Mouse (Mus musculus) gastrocnemius, postnatal 4 days (tissue): Measurements from ENCODE around the gene Gm45261. TPM values are rescaled to one million over a fixed set of nuclear protein-coding genes. Genes with fewer than 3 reads are reported as not detected.

ENCODE experiments used
- DNase-seq, 2 experiments: peaks; one replicate each; pipeline ENCODE4 v3.0.0; 2021 to 2022; ENCODE audit warnings: low spot score in 2 of 2, mixed read lengths in 2 of 2
- long read RNA-seq, 2 experiments: library from polyadenylated mRNA; stranded (forward); transcript quantifications; one replicate each; pipeline ENCODE4 v2.0.0; 2021
- total RNA-seq, 2 experiments: library from RNA; stranded (reverse); gene quantifications; 2 replicates each; pipeline ENCODE4 v1.2.3; 2021

Gene Gm45261
- not detected for total RNA-seq
- long read RNA-seq, experiment 1: 0 reads
- long read RNA-seq, experiment 2: 0 reads

GRCm38 (mm10) chr1:80461348-80461747 is at the start of gene Gm45261:
Gene Gm45261, minus strand, starts transcription at chr1:80461448.
- no peak for DNase-seq

- DNase-seq: no peak
Measured at GRCm38 (mm10) chr1:80504757-80505156, 43.5 kb upstream of the Gm45261 start.

DNA sequence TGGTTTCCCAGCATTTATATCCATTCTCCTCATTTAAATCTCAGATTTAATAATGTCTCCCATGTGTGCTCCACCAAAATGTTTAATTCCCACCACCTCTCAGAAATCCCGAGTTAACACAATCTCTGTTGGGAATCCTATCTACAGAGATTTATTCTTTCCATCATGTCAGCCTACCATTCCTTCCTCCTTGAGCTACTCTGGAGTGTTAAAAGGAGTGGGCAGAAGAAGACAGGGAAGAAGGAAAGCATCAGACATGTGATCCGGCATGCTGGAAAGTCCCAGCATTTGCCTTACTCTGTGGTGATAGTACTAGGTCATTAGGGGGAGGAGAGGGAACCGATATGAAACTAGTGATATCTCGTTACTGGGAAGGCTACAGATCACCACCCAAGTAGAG is 42.8 kb upstream of the Gm45261 start:
- no peak for DNase-seq

DNA sequence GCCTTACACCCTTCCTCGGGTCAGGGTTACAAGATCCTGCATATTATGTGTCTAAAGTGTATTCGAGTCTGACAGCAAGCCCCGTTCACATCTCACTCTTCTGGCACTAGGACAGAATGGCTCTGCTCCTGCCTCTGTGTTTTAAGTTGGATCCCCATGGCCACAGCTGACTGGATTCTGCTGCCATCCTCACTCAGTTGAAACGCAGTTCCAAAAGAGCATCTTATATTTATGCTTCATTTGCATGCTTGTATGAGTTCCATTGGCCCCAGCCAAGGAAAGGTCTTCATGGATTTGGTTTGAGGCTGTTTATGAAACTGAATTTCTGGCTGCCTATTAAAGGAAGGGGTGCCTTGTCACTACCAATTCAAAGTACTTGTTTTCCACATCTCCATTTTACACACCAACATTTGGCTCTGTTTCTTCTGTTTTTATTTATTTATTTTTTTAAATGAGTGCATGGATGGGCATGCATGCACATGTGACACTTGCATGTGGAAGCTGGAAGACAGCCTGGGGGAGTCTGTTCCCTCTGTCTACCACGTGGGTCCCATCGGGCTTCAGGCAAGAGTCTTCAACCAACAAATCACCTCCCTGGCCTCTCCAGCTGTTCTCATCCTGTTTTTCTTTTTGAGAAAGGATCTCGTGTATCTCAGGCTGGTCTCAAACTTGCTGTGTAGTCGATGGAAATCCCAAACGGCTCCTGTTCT is 41.4 kb upstream of the Gm45261 start:
- DNase-seq: no peak

DNA sequence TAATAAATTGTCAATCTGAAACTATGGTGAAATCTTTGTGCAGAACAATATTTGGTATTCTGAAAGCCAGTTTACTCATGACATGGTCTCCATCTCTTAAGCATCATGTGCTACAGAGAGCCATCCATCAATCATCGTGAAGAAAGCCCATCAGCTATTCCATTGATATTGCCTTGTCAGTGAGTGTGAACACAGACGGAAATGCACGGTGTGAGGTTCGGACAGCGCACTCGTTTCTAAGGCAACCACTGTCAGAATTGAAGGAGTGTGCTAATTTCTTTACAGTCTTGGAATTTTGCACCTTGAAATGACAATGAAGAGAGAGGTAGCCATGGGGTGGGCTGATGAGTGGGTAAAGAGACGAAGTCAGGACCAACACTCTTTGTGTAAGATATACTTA is 38.0 kb upstream of the Gm45261 start:
- DNase-seq: no peak

DNA sequence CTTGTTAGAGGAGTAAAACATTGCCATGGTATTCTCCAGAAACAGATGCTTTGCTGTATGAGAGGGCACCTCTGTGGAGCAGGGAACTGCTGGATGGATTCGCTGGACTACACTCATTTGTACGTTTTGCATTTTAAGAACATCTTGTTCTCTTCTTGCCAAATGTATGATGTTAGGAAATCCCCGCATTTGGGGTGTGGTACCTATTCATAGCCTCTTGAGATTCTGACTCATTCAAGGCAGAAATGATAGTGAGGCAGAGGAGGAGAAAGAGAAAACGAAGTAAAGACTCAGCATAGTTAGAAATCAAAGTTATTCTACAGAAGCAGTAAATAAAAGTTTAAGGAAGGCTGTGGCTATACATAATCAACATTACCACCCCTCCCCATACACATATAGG is 35.1 kb upstream of the Gm45261 start:
- DNase-seq: no peak

DNA sequence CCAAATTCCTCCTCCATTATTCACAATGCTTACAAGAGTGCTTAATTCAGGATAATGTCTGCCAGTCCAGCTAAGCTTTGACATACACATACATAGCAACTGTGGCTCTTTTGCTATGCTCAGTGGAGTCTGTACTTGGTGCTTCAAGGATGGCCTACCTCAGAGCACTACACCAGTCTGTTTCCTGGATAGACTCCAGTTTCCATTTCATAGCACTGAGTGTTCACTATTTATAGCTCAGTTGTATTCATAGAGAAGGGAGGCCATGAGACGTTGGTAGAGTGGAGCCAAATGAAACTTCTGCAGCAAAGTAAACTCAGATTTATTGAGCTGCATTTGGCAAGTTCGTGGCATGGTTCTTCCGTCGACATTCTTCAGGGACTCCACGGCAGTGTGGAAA is 22.2 kb upstream of the Gm45261 start:
- no peak for DNase-seq

DNA sequence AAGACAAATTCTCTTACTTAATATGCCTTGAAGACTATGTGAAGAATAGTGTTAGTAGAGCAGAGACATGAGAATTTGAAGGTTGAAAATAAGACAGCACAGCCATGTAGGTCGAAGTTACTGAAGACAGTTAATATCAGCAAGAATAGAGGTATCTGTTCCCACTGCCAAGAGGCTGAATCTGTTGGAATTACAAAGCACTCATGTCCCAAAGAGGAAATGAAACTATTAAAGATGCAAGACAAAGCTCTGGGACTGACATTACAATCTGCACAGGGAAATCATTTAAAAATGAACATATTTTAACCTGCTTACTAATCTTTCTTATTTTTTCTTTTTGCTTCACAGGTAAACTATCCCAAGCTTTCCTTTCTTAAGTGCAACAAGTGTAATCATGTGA is 13.7 kb upstream of the Gm45261 start:
- DNase-seq: no peak

- DNase-seq: no peak
Measured at GRCm38 (mm10) chr1:80472395-80472794, 11.1 kb upstream of the Gm45261 start.

DNA sequence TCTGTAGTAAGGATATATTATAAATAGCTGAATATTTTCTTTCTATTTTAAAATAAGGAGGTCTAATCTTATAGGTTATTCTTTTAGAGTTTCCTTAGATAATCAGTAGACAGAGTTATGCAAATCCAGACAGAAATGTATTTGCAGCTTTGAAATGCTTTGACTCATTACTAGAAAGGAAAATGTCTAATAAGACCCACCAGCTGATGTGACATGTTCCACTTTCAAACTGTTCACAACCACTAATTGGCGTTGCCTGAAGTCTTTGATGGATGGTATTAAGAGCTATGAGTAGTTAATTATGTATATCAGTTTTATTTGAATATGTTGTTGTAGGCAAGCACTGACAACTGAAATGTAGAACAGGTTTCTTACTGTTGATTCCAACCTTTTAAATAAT is 1.3 kb downstream of the Gm45261 start:
- no peak for DNase-seq

GRCm38 (mm10) chr1:80459477-80459876 is 1.8 kb downstream of the Gm45261 start:
- no peak for DNase-seq

GRCm38 (mm10) chr1:80453971-80454370 is 7.3 kb downstream of the Gm45261 start:
- DNase-seq: no peak

DNA sequence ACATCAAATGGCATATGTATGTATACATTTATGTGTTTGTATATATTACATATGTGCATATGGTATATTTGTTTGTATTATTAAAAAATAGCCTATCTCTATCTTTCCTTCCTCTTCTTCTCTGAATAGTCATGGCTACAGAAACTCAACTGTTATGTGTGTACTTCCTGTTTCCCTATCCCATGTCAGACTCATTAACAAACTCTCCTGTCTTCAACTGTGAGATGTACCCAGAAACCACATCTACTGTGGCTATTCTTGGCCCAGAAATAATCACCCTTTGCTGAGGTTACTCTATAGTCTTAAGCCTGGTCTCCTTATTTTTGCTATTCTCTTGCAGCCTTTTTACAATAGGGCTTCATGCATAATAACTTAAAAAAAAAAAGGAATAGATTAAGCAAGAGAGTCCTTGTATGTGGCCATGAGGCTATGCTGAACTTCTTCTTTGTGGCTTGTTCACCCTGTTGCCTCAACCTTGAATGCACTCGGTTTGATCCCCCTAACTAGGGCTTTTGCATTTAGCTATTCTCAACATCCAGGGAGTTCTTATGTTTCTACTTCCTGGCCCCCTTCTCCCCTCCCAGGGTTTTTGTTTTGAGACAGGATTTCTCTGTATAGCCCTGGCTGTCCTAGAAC is 9.2 kb downstream of the Gm45261 start:
- no peak for DNase-seq

GRCm38 (mm10) chr1:80447554-80447953 is 13.7 kb downstream of the Gm45261 start:
- DNase-seq: no peak

DNA sequence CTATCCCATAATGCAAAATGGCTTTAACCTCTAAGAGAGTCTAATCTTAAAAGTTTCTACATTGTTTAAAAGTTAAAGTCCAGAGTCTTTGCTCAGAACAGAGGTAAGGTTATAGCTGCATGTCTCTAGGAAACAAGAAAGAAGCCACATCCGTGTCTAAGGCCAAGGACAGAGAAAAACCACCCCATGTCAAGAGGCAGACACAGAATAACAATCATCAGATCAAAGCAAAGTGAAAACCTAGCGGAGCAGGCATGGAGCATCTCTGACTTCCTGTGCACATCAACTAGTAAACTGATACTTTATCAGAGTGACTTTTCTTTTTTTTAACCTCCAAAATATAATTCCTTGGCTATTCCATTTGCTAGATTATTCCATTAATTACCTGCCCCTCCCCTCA is 20.3 kb downstream of the Gm45261 start:
- DNase-seq: no peak

DNA sequence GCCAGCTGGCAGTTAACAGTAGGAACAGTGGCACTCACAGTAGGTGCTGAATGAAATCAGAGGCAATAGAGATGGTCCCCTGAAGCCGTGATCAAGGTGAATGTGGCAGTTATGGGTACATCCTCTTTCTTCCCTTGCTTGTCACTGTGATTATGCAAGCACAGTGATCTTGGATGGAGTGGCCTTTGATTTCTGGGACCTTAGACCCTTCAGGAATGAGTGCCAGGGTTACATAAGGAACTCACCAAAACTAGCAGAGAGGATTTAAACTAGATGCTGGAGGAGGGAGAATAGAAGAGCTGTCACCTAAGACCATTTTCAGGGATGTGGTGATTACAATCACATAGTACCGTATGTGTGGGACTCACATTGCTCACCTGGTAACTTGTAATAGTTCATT is 22.7 kb downstream of the Gm45261 start:
- no peak for DNase-seq

- no peak for DNase-seq
Measured at GRCm38 (mm10) chr1:80427946-80428345, 33.3 kb downstream of the Gm45261 start.

- no peak for DNase-seq
Measured at GRCm38 (mm10) chr1:80427425-80427824, 33.8 kb downstream of the Gm45261 start.

DNA sequence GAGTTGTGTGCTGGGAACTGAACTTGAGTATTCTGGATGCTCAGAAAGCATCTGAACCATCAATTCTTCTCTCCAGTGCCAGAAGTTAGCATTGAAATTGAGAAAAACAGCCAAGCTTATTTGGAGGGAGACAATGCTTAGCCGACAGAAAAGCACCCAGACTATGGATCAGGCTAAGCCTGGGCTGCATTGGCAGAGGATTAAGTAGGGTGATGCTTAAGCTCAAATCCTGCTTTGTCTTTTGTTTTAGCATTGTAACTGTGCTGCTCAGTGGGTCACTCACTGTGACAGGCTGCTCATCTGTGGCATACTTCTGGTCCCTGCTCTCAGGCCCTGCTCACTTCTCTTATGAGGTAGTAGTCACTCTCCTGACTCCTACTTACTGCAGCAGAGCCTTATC is 36.6 kb downstream of the Gm45261 start:
- no peak for DNase-seq

DNA sequence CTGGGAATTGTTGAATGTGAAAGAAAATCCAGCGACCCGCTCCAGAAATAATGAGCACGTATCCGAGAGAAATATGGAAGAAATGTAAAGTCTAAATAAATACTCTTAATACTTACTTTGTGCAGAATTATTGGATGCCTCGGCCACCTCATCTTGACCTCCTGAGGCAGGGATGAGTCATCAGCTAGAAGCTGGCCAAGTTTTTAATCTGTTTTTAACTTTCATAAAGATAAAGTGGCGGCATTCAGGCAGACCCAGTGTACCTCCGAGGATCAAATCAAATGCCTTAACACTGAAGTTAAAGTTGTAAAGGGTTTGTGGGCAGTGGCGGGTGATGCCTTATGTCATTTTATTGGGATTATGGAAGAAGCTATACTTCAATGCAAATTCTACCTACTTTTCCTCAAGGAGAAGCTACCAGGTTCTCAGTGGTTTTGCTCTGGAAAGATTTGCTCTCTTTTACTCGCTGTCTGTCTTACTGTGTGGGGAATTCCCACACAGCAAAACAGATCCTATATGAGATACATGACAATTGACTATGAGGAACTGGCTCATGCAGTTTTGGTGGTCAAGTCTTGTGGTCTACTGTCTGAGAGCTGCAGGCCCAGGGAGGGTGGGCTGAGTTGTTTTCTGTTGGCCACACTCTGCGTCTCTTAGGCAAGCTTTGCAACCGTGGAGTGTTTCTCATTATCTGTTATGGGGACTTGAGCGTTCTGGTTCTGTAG is 42.8 kb downstream of the Gm45261 start:
- no peak for DNase-seq

DNA sequence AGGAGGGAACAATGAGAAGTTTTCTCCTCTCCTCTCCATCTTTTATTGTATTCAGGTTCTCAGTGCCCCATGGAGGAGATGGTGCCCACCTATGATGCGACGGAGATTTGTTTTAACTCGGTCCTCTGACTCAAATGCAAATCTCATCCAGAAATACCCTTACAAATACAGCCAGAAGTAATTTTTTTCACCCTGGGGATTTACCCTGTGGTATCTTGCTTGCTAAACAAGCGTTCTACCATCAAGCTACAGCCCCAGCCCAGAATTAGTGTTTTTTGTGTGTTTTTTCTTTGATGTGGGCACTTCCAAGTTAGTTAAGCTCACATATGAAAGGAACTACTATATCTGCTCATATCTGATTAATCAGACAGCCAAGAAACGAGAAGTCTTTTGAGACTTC is 44.9 kb downstream of the Gm45261 start:
- DNase-seq: no peak

DNA sequence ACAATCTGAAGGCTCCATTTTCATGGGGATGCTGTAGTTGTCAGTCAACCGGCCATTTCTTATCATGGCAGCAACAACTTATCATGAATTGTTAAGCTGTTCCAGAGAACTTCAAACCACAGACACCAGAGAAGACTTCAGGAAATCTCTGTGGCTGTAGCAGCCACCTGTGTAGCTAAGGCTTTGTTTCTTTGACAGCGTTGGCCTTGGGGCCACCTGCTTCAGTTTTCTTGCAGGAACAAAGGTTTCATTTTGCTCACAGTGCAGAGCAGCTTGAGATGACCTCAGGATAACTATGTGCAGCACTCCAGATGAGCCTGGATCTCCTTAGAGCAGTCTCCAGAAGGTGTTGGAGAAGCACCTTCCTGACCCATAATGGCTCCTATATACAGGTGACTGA is 48.7 kb downstream of the Gm45261 start:
- no peak for DNase-seq
